Mouse (Mus musculus) induced T-regulatory cell, adult 2 months (primary cell): Measurements from ENCODE around the gene Tenm4.

Experiments used
- DNase-seq: peaks from one replicate; pipeline ENCODE4 v3.0.0-alpha.2; 2012; ENCODE audit warnings: low read depth

Tenm4 gene

DNA sequence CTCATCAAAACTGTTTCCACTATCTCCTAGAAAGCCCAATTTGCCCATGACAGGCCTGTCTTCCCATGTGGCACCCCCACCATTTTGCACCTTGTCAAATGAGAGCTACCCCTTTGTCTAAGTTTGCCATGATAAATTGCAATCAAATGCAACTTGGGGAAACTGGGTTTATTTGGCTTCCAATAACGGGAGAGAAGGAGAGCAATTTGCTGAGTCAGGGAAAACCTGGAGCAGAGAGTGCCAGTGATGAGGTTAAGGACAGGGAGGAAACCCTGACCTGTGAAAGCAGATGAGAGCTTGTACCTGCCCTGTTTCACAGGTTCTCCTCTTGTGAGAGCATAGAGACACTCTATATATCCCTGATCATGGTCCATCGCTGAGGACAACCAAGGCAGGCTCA, 170.4 kb downstream of the Tenm4 start:
- no peak for DNase-seq

DNA sequence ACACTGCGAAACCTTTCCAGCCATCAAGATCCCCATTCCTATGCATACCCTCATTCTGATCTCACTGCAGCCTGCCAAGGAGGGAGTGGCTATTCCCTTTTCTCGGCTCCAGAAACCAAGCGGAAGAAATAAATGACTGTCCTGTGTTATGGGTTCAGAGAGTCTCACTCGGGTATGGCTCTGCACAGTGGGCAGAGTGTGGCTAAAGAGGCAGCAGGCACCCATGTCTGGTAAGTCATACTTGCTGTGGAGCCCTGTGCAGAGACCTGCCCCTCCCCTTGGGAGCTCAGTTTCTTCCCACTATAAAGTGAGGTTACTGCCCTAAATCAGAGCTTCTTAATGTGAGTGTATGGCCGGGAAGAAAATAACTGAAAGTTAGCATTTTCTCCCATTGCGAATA, 171.9 kb downstream of the Tenm4 start:
- no peak for DNase-seq

GRCm38 (mm10) chr7:96343667-96344066, 172.6 kb downstream of the Tenm4 start:
- DNase-seq = no peak

- no peak for DNase-seq
These were observed 181.6 kb downstream of the Tenm4 start for GRCm38 (mm10) chr7:96352671-96353070.

GRCm38 (mm10) chr7:96356285-96356811, 185.3 kb downstream of the Tenm4 start:
- DNase-seq = no peak

GRCm38 (mm10) chr7:96357550-96357949, 186.5 kb downstream of the Tenm4 start:
- DNase-seq = no peak

DNA sequence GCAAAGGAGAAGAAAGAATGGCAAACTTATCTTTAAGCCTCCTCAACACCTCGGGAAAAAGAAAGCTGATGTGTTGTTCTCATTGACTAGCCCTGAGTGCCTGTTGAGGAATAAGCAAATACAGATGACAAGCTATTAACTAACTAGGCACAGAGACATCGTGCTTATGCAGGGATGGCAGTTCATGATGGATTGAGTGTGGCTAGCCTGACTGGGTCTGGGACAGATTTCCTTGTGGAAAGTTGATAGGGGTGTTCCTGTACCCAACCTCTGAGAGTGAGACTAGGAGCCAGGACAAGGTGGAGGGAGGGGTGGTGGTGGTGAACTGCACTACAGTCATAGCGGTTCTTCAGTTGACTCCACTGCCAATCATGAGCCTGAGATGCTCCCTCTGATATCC, 192.3 kb downstream of the Tenm4 start:
- no peak for DNase-seq

DNA sequence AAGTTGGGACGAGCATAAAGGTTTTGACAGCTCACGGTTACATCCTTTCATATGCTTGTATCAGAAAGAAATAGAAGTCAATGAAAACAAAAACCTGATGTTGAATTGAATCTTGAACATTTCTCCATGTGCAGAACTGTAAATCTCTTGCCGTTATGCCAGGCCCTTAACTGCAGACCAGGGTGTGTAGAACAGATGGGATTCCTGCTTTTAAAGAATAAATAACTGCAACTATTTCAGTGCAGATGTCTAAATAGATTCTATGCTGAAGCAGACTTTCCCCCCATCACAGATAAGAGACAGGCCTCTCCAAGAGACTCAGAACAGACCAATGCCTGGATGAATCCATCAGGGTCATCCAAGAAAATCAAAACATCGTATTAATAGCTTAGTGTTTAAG, 198.9 kb downstream of the Tenm4 start:
- DNase-seq = no peak

- no peak for DNase-seq
These were observed 203.1 kb downstream of the Tenm4 start for GRCm38 (mm10) chr7:96374004-96374663.

GRCm38 (mm10) chr7:96375507-96375906, 204.5 kb downstream of the Tenm4 start:
- no peak for DNase-seq

DNA sequence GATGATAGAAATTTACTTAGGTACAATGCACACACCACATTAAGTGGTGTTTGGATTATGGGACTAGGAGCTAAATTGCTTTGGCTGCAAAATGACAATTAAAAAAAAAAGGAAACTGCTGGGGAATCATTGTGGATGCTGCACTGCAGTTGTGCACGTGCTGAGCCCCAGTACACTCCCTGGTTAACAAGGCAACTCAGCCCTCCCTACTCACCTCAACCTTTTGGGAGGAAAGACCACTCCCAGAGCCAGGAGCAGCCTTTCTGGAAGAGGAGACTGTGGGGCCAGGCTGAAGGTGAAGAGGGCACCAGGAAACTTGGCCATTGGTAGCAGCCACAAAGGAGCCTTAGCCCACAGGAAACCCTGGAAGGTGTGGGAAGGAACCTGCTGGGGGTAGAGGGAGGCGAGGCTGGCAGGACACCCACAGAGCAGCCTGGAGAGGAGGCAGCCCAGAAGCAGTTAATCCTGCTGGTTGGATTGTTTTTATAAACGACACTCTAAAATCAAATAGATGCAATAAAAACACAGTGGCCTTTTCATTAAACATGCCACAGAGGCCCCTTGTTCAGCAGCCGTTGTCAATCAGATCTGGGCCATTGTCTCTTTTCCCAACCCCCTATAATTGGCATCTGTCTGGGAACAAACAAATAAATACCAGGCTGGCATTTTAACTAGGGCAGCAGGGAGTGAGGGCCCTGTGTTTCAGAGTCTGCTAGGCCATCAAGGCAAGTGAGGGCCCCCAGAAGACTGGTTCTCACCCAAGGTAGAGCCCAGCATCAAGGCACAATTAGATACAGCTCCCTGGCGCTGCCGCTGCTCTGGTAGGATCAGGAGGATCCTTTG, 212.9 kb downstream of the Tenm4 start:
- DNase-seq = no peak

- no peak for DNase-seq
These were observed 213.9 kb downstream of the Tenm4 start for GRCm38 (mm10) chr7:96384726-96385500.

DNA sequence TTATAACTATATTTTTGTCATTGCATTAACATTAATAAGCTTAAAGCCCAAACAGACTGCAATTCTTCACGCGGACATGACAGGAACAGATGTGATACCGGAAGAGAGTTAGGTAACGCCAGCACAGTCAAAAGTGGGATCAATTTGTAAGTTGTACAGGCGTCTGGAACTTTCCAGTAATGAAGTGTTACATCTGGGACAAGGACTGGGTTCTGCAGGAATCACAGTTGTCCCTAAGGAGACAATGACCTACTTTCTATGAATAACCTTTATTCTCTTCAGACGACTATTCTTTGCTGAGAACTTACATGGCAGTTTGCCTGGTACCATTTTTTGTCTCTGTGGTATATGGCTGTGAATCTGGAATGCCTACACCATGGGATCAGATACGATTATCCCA, 214.8 kb downstream of the Tenm4 start:
- no peak for DNase-seq

- DNase-seq = no peak
These were observed 219.1 kb downstream of the Tenm4 start for GRCm38 (mm10) chr7:96390034-96390670.

- no peak for DNase-seq
These were observed 219.8 kb downstream of the Tenm4 start for GRCm38 (mm10) chr7:96390894-96391293.

- DNase-seq = no peak
These were observed 220.9 kb downstream of the Tenm4 start for GRCm38 (mm10) chr7:96391797-96392472.

- DNase-seq = no peak
These were observed 221.6 kb downstream of the Tenm4 start for GRCm38 (mm10) chr7:96392600-96392999.

DNA sequence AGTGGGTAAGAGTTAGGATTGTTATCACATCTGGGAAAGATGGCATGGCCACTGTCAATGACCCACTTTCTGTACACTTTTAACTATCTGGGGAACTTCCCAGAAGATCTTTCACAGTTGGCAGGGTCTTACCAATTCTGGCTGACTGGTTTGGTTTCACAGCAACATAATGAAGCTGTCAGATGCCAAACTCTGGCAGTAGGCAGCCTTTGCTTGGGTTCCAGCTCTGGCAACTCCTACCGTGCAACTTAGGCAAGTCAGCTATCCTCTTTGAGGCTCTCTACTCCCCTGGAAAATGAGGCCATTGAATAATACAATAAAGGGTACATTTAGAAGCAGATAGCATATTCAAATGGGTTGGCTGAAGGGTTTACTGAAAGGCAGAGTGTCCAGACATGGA, 226.9 kb downstream of the Tenm4 start:
- no peak for DNase-seq

- no peak for DNase-seq
These were observed 229.4 kb downstream of the Tenm4 start for GRCm38 (mm10) chr7:96400411-96400810.

DNA sequence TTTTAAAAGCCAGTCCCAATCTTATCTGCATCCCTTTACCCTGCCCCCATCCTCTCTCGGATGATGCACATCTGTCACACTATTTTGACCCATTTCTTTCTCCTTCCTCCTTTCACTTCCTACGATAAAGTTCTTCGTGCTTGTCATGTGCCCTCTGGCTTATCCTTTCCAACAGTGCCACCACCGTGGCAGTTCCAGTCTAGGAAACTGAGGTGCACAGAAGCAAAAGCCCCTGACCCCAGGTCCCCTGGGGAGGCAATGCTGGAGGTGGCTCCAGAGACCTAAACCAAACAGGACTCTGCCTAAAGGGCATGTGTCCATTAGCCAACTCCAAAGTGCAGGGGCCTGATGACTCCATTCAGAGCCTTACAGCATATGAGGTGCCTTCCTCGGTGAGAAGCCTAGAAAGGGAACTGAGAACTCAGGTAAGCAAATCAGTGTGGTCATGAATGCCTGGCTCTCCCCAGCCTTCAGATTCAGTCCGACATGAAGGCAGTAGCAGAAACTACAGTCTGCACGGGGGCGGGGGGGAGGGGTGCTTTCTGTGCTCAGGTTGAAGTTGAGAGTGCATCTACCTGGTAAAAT, 235.7 kb downstream of the Tenm4 start:
- DNase-seq = no peak
